Mouse (Mus musculus) liver, postnatal 0 days (tissue): ENCODE measurements around the gene Gm49416.
"Not testable (repeated sequence)": the region's sequence is repeated elsewhere in the genome, so short reads cannot be mapped to it uniquely, and the experiment has no call there.

ENCODE experiments used
- CTCF ChIP-seq: sonication (generic); IDR thresholded peaks from 2 replicates; pipeline ENCODE4 v1.5.1; 2016; ENCODE audit warnings: antibody characterized with exemption, low read depth
- EP300 ChIP-seq: IDR thresholded peaks from 2 replicates; pipeline ENCODE4 v1.6.1; 2016; ENCODE audit warnings: antibody characterized with exemption, low read depth, mild to moderate bottlenecking

DNA sequence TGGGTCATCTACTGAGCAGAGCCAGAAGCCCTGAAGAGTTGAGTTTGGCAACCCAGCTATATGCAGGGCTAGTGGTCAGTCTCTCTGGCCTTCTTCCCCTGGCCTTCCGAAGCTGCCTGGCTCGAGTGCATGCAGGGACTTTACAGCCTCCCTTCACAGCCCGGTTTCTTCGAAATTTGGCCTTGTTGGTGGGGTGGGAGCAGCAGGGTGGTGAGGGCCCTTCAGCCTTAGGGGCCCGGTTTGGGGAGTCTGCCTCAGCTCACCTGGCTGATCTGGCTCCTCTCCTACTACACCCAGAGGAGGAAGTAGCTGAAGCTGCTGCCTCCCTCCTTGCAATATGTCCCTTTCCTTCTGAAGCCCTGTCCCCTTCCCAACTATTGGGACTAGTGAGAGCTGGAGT is 7.5 kb downstream of the Gm49416 start:
- not testable (repeated sequence) for TF ChIP-seq EP300, CTCF
